Mouse (Mus musculus) kidney, postnatal 10 days (tissue): ENCODE measurements around the gene Atp6v1a.

Experiments used
- DNase-seq: peaks from one replicate; pipeline ENCODE4 v3.0.0; 2021; ENCODE audit warnings: mixed read lengths

Atp6v1a gene

GRCm38 (mm10) chr16:44058745-44059144, 80.8 kb downstream of the Atp6v1a start:
- DNase-seq, result peak; percentile 84

DNA sequence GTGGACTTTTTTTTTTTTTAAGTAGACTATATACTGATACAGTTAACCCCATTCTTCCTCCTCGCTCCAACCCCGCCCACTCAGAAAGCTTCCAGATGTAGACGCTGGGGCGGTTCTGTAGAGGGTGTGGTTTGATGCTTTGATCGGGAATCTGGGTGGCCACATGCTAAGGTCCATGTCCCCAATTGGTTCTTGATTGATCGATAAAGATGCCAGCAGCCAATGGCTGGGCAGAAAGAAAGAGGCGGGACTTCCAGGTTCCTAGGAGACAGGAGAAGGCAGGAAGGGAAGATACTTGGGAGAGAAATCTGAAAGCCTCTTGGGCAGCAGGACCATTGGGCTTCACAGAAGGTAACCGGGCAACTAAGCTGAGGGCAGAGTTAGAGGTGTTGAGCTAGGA, 83.7 kb downstream of the Atp6v1a start:
- DNase-seq, result no peak

DNA sequence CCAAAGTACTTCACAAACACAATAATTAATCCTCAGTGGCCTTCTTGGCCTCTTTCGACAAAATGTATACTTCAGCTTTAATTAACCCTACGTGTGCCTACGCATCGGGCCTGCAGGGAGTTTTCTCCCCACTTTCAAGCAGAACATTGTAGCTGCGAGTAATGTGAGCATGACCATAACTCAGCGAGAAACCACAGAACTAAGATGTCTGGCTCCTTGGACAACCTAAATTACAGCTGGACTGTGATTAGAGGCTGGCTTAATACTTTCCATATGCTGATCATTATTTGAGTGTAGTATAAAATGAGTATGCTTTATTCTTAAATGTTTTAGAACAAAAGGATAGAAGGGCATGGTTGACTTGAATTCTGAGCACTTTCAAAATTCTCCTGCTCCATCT, 86.2 kb downstream of the Atp6v1a start:
- no peak for DNase-seq

GRCm38 (mm10) chr16:44052390-44052789, 87.1 kb downstream of the Atp6v1a start:
- no peak for DNase-seq

GRCm38 (mm10) chr16:44050139-44050538, 89.4 kb downstream of the Atp6v1a start:
- DNase-seq, result no peak

- DNase-seq, result no peak
Measured at GRCm38 (mm10) chr16:44039112-44039511, 100.4 kb downstream of the Atp6v1a start.
